Mouse (Mus musculus) heart, adult 2 months (tissue): ENCODE measurements around the gene Zfp617. TPM values are rescaled to one million over a fixed set of nuclear protein-coding genes. Genes with fewer than 3 reads are reported as not detected.
"Not testable (repeated sequence)": the region's sequence is repeated elsewhere in the genome, so short reads cannot be mapped to it uniquely, and the experiment has no call there.

Experiments
- DNase-seq, 2 experiments: peaks; one replicate each; pipeline ENCODE4 v3.0.0; 2021
- H3K27ac ChIP-seq: fragments of 200-600 bp; 2 replicates; pipeline ENCODE4 v1.8.1; 2022
- H3K27me3 ChIP-seq: fragments of 200-500 bp; 2 replicates; pipeline ENCODE4 v1.6.1; 2012; ENCODE audit warnings: mild to moderate bottlenecking, low read length, inconsistent platforms, mixed read lengths; ENCODE audit not compliant: control insufficient read depth, insufficient read depth
- H3K36me3 ChIP-seq: fragments of 200-500 bp; 2 replicates; pipeline ENCODE4 v1.6.1; 2012; ENCODE audit warnings: low read length, inconsistent platforms; ENCODE audit not compliant: control insufficient read depth, insufficient read depth
- H3K4me1 ChIP-seq: fragments of 200-500 bp; 2 replicates; pipeline ENCODE4 v1.6.1; 2011; ENCODE audit warnings: low read length; ENCODE audit not compliant: control insufficient read depth, insufficient read depth
- H3K4me3 ChIP-seq: fragments of 200-600 bp; 2 replicates; pipeline ENCODE4 v1.8.1; 2022
- H3K79me2 ChIP-seq: fragments of 200-500 bp; replicated peaks from 2 replicates; pipeline ENCODE4 v1.6.1; 2012; ENCODE audit warnings: mild to moderate bottlenecking, inconsistent platforms, low read length, moderate library complexity, mixed read lengths; ENCODE audit not compliant: control insufficient read depth, insufficient read depth
- H3K9ac ChIP-seq: fragments of 200-500 bp; 2 replicates; pipeline ENCODE4 v1.6.1; 2012; ENCODE audit warnings: low read depth, mild to moderate bottlenecking, control low read depth, inconsistent platforms, low read length, mixed read lengths
- CTCF ChIP-seq: fragments of 200-600 bp; IDR thresholded peaks from 2 replicates; pipeline ENCODE4 v1.8.1; 2022; ENCODE audit warnings: antibody characterized with exemption, mild to moderate bottlenecking, moderate library complexity
- EP300 ChIP-seq: fragments of 200-500 bp; IDR thresholded peaks from 2 replicates; pipeline ENCODE4 v1.6.1; 2011; ENCODE audit warnings: low read depth, low read length, control low read depth; ENCODE audit not compliant: insufficient read depth
- POLR2A ChIP-seq: fragments of 200-500 bp; IDR thresholded peaks from 2 replicates; pipeline ENCODE4 v1.6.1; 2011; ENCODE audit warnings: mild to moderate bottlenecking, low read depth, low read length, control low read depth; ENCODE audit not compliant: insufficient read depth
- WGBS: fragments of 180-500 bp; shearing (Covaris S2); methylation state at CpG from one replicate; pipeline ENCODE4 v1.1.7; 2018; 5-methylcytosine and 5-hydroxymethylcytosine counted together
- intact Hi-C: fragments of 180-260 bp; cut with DNase I; formaldehyde crosslinking; loops from one replicate; pipeline ENCODE4 v1.15.1; 2025
- long read RNA-seq: library from polyadenylated mRNA; stranded (forward); transcript quantifications from one replicate; pipeline ENCODE4 v2.0.0, GENCODE M21; 2021
- polyA plus RNA-seq: library from polyadenylated mRNA; depleted of rRNA; stranded (reverse); fragments of >200 nt; gene quantifications from 2 replicates; pipeline ENCODE4 v1.2.3, GENCODE M21; 2012; rRNA removed
- total RNA-seq, 2 experiments: library from RNA; stranded (reverse); gene quantifications; 2 replicates each; pipeline ENCODE4 v1.2.3; 2021

The Zfp617 gene
- total RNA-seq (10 to 100 TPM; 19.8 to 24.4 TPM), polyA plus RNA-seq (4.7 and 10.9 TPM in 2 replicates)
- long read RNA-seq, transcript Zfp617-201 (4 exons, 2,920 nt), result major isoform, 9 of 14 reads
- long read RNA-seq, partial matches to known transcripts, result 0 of 14 reads
- long read RNA-seq, other reads (novel, unspliced or antisense), result 5 of 14 reads

DNA sequence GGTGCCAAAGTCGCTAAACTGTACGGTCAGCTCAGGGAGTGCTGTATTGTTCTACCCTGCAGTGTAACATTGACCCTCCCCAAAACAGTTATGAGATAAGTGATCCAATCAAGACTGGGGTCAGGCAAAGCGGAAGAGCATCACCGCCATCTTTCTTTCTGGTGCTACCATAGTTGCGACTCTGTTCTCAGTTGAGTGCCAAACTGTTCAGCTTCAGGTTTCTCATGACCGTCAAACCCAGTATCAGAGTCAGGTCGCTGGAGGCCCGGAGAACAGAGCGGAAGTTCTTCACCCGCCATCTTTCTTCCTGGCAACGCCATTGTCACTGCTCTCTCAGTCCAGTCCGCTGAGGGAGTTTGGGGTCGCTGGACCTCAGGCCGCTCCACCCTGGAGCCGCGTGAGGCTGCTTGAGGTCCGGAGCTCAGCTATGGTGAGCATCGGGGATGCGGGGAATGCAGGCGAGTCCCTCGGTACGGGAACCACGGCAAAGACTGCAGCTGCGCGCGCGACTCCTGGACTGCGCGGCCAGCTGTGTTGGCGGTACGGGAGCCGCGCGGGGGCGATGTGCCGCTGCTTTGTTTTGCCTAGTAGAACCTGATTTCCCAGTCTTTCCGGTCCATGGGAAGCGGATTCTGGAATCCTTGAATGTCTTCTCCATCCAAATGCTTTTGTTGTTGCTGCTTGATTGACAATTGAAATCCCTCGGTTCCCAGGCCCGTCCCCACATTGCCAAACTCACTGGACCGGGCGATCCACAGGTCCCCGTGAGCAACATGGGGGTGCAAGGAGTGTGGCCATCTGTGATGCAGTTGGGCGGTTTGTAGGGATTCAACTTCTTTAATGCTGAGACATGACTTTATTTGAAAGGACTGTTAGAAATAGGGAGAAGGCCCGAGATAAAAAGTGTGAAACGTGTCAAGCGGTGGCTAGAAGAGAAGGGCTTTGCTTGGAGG, at the start of gene Zfp617, which contains the start of gene Zfp882:
Gene Zfp617, plus strand, starts transcription at position 327 of the 953 bp plus-strand sequence.
Gene Zfp882, plus strand, starts transcription at position 300 of the 953 bp plus-strand sequence.
- 4% methylated on average over 47 of the region's 47 CpGs for WGBS
- TF ChIP-seq CTCF, result peak; percentile 90
- peak; percentile 40; the same call in 1 of the 2 replicates for TF ChIP-seq POLR2A
- peak; percentile 23; the same call in 1 of the 2 replicates for TF ChIP-seq EP300
- intact Hi-C loops, result loop anchor here (1.0 to 5.0 kb wide), 3 partner anchors 15 to 64 kb away; partner anchors contain the start of gene Zfp961

DNA sequence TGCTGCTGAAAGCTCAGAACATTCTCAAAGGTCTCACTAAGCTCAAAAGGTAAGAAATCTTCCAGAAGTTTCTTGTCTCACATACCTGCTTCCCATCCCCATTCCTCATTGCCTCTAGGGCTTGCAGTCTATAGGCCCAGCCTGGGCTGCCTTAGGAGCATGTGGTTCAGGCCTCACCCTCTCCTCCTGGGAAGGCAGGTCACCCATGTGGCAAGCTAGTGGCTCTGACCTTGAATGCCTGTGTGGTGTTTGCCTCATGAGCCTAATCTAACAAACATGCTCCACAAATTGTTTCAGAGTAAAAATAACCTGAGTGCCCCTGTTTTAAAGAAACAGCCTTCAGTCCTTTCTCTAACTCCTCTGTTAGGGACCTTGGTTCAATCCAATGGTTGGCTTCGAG, 46.9 kb upstream of the Zfp617 start:
- H3K27ac ChIP-seq, H3K4me1 ChIP-seq, DNase-seq, H3K36me3 ChIP-seq, H3K9ac ChIP-seq, H3K79me2 ChIP-seq, H3K4me3 ChIP-seq, H3K27me3 ChIP-seq, intact Hi-C loops: not testable (repeated sequence)
- 72% methylated on average over 1 of the region's 1 CpGs for WGBS

More for the DNA sequence above, at the start of gene Zfp617, which contains the start of gene Zfp882:
- peak; percentile 90 to 92 for DNase-seq
- peak within 1 kb of the TSS; percentile 94 for H3K27ac ChIP-seq
- H3K36me3 ChIP-seq, result no peaks in the 10 kb centered on the region
- H3K9ac ChIP-seq, result peak within 1 kb of the TSS; percentile 97
- peak within 1 kb of the TSS; percentile 77 for H3K4me3 ChIP-seq
- no peaks in the 10 kb centered on the region for H3K27me3 ChIP-seq
- H3K79me2 ChIP-seq, result no peaks in the 10 kb centered on the region
- H3K4me1 ChIP-seq, result no peaks in the 10 kb centered on the region; the same call in 1 of the 2 replicates

DNA sequence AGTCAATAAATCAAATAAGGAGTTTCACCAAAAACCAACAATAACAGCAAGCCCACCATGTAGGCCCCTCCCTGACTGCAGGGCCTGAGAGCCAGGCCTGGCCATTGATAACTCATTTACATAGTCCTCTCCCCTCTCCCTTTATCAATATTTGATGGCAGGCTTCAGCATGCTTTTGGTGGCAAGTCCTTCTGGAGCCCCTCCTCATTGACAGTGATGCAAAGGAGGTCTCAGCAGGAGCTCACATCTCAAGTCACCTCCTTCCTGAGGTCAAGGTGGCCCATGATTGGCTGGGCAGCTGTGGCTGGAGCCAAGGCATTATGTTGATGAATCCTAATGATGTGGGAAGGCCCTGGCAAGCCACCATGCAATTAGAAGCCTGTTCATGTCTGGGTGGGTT, 46.4 kb upstream of the Zfp617 start:
- H3K27me3 ChIP-seq, H3K4me3 ChIP-seq, H3K79me2 ChIP-seq, H3K9ac ChIP-seq, DNase-seq, H3K27ac ChIP-seq, H3K36me3 ChIP-seq, intact Hi-C loops, H3K4me1 ChIP-seq: not testable (repeated sequence)

DNA sequence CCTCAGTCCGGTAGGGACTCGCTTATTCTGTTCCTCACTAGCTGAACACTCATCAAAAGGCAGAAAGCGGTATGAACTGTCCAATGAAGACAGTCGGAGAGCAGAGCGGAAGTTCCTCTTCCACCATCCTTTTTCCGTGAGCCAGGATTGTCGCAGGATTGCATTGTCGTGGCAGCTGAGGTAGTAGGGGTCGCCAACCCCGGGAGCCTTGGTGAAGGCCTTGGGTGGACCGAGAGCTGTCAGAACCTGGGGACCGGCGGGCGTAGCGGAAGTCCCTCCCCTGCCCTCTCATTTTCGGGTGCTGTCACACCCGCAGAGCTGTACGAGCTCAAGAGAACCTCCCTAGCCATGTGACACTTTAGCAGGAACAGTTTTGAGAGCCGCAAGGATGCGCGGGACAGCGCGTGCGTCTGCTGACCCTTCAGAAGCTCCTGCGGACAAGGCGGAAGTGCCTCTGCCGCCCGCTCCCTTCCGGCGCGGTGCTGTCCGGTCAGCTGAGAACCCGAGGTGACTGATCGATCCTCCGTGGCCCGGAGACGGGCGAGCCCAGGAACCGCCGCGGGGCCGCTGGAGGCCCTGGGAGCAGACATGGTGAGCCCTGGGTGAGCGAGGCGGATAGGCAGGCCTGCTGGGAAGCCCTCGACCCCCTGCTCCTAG, 26.7 kb upstream of the Zfp617 start, which contains the start of gene Zfp709:
Gene Zfp709, plus strand, starts transcription at position 402 of the 657 bp plus-strand sequence.
- TF ChIP-seq CTCF (no peak), EP300 (no peak), POLR2A (peak; percentile 65)
- Histone ChIP-seq H3K4me3 (peak within 1 kb of the TSS; percentile 96), H3K79me2 (no peaks in the 10 kb centered on the region), H3K27me3 (no peaks in the 10 kb centered on the region), H3K27ac (peak within 1 kb of the TSS; percentile 85), H3K36me3 (peaks cover 5% of the 10 kb centered on the region; the same call in 1 of the 2 replicates), H3K9ac (peak within 1 kb of the TSS; percentile 89), H3K4me1 (no peaks in the 10 kb centered on the region; the same call in 1 of the 2 replicates)
- peak; percentile 81 to 84 for DNase-seq
- intact Hi-C loops, result loop anchor here (1.0 to 5.0 kb wide), 2 partner anchors 29 to 41 kb away; no protein-coding TSS in a partner anchor
- WGBS, result 3% methylated on average over 45 of the region's 45 CpGs

DNA sequence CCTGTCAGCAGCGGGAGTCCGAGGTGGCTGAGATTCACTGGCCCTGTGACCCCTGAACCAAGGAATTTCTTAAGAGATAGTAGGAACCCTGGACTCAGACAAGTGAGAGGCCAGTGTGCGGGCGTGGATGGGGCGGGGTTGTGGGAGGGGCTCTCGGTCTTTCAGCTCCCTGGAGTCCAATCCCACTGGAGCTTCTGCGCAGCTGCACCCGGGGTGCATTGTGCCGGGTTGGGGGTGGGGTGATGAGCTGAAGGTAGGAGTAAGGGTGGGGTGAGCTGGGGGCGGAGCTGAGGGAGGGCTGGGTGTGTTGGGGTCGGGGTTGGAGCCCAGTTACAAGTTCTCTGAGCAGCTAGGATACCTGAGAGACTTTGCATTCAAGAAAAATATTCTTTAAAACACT, 7.8 kb upstream of the Zfp617 start:
- H3K79me2 ChIP-seq, H3K9ac ChIP-seq, H3K36me3 ChIP-seq, H3K4me3 ChIP-seq, H3K27me3 ChIP-seq, intact Hi-C loops, H3K27ac ChIP-seq, DNase-seq, H3K4me1 ChIP-seq: not testable (repeated sequence)
- 34% methylated on average over 11 of the region's 11 CpGs for WGBS

DNA sequence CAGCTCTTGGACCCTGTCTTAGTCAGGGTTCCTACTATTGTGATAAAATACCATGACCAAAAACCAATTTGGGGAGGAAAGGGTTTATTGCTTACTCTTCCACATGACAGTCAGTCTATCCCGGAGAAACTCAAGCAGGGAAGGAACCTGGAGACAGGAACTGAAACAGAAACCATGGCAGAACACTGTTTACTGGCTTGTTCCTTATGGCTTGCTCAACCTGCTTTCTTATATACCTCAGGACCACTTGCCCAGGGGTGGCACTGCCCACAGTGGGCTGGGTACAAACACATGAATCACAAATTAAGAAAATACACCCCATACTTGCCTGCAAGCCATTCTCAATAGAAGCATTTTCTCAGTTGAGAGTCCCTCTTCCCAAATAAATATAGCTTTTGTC, 5.4 kb upstream of the Zfp617 start:
- H3K27me3 ChIP-seq, DNase-seq, H3K4me3 ChIP-seq, intact Hi-C loops, H3K27ac ChIP-seq, H3K4me1 ChIP-seq, H3K36me3 ChIP-seq, H3K79me2 ChIP-seq, H3K9ac ChIP-seq: not testable (repeated sequence)
- WGBS, result 41% methylated on average over 1 of the region's 1 CpGs
